Mouse (Mus musculus) bone marrow macrophage, adult 2 months (primary cell): ENCODE data around the gene Htr2b.

ENCODE experiments used
- CTCF ChIP-seq: IDR thresholded peaks from 2 replicates; pipeline ENCODE4 v1.5.1; 2012; ENCODE audit warnings: low read depth, mild to moderate bottlenecking, low read length, moderate library complexity
- POLR2A ChIP-seq: IDR thresholded peaks from 2 replicates; pipeline ENCODE4 v1.6.1; 2012; ENCODE audit warnings: mild to moderate bottlenecking, low read depth, low read length, borderline replicate concordance

DNA sequence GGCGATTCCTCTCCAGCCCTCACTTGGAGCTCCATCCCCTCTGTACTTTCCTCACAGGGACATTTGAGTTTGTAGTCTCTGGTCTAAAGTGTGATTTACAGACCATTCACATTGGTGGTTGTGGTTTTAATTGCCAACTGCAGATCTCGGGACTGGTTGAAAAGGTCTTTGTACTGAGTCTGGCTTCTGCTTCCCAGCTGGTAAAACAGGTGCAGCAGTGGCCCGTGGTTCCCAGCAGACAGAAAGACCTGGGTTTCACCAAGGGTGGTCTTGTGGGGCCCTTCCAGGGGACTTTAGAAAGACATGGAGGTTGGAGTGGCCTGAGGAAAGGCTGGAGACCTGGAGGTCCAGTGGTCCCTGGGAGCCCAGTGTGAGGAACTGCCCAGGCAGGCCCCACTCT lies 56.8 kb downstream of the Htr2b start:
- TF ChIP-seq CTCF (no peak), POLR2A (no peak)
